Mouse (Mus musculus) neural tube, embryonic 13.5 days (tissue): ENCODE results near the gene 6430628N08Rik. TPM values are rescaled to one million over a fixed set of nuclear protein-coding genes. Genes with fewer than 3 reads are reported as not detected.

Experiments
- ATAC-seq: fragments of 200-750 bp; cut with Nextera tagmentation; 2 replicates; pipeline ENCODE4 v1.8.0; 2017; ENCODE audit warnings: low read depth, mild to moderate bottlenecking, moderate TSS enrichment, moderate library complexity
- H3K27ac ChIP-seq: fragments of 300-500 bp; sonication (generic); replicated peaks from 2 replicates; pipeline ENCODE4 v1.5.1; 2015; ENCODE audit warnings: moderate library complexity, mild to moderate bottlenecking, inconsistent platforms
- H3K27me3 ChIP-seq: fragments of 300-500 bp; sonication (generic); 2 replicates; pipeline ENCODE4 v1.6.1; 2015; ENCODE audit warnings: mild to moderate bottlenecking, inconsistent platforms
- H3K36me3 ChIP-seq: fragments of 300-500 bp; sonication (generic); 2 replicates; pipeline ENCODE4 v1.6.1; 2015; ENCODE audit warnings: mild to moderate bottlenecking, inconsistent platforms
- H3K4me1 ChIP-seq: fragments of 300-500 bp; sonication (generic); replicated peaks from 2 replicates; pipeline ENCODE4 v1.6.1; 2015; ENCODE audit warnings: inconsistent platforms
- H3K4me2 ChIP-seq: fragments of 300-500 bp; sonication (generic); 2 replicates; pipeline ENCODE4 v1.6.1; 2015; ENCODE audit warnings: inconsistent platforms, mild to moderate bottlenecking, moderate library complexity
- H3K4me3 ChIP-seq: fragments of 300-500 bp; sonication (generic); 2 replicates; pipeline ENCODE4 v1.5.1; 2015; ENCODE audit warnings: mild to moderate bottlenecking, inconsistent platforms
- H3K9ac ChIP-seq: fragments of 300-500 bp; sonication (generic); 2 replicates; pipeline ENCODE4 v1.6.1; 2015; ENCODE audit warnings: moderate library complexity, mild to moderate bottlenecking, inconsistent platforms
- H3K9me3 ChIP-seq: fragments of 300-500 bp; sonication (generic); 2 replicates; pipeline ENCODE4 v1.6.1; 2016; ENCODE audit warnings: inconsistent platforms
- whole genome bisulfite sequencing: fragments of 180-500 bp; shearing (Covaris S2); methylation state at CpG from one replicate; pipeline ENCODE4 v1.1.7; 2015; 5-methylcytosine and 5-hydroxymethylcytosine counted together
- polyA plus RNA-seq: library from polyadenylated mRNA; unstranded; fragments of >200 nt; fragmentation: Nextera tagmentation; extraction: Ambion mirVana; gene quantifications from 2 replicates; pipeline ENCODE4 v1.2.1, GENCODE M21; 2015

The 6430628N08Rik gene
- polyA plus RNA-seq, 1 experiment from 2014 or later = 4.1 TPM

- no peaks in the 10 kb centered on the region for H3K9me3 ChIP-seq
- peaks cover 16% of the 10 kb centered on the region for H3K4me1 ChIP-seq
- H3K4me3 ChIP-seq = peak overlapping the region; percentile 33
- 5% methylated on average over 6 of the region's 6 CpGs for WGBS
- peak overlapping the region; percentile 55 for H3K4me2 ChIP-seq
- peaks cover 61% of the 10 kb centered on the region for H3K27me3 ChIP-seq
- no peaks in the 10 kb centered on the region for H3K36me3 ChIP-seq
- peak overlapping the region; percentile 59 for H3K9ac ChIP-seq
- no peak overlapping the region for H3K27ac ChIP-seq
- no peak for ATAC-seq
Observed at GRCm38 (mm10) chr4:115890066-115890465, 399 bp upstream of the 6430628N08Rik start.

GRCm38 (mm10) chr4:115894281-115894680 is 3.8 kb downstream of the 6430628N08Rik start:
- ATAC-seq = no peak
- H3K9me3 ChIP-seq = no peaks in the 10 kb centered on the region
- peaks cover 23% of the 10 kb centered on the region for H3K4me1 ChIP-seq
- H3K4me3 ChIP-seq = no peak overlapping the region
- peaks cover 87% of the 10 kb centered on the region for H3K27me3 ChIP-seq
- H3K4me2 ChIP-seq = no peak overlapping the region
- 19% methylated on average over 3 of the region's 3 CpGs for WGBS
- no peaks in the 10 kb centered on the region for H3K36me3 ChIP-seq
- no peak overlapping the region for H3K9ac ChIP-seq
- no peak overlapping the region for H3K27ac ChIP-seq

- H3K9ac ChIP-seq = peak overlapping the region; percentile 69
- peaks cover 88% of the 10 kb centered on the region for H3K27me3 ChIP-seq
- WGBS = under 1% methylated on average over 56 of the region's 56 CpGs
- peak; percentile 54 for ATAC-seq
- peak overlapping the region; percentile 42 for H3K4me3 ChIP-seq
- peaks cover 13% of the 10 kb centered on the region for H3K4me1 ChIP-seq
- no peaks in the 10 kb centered on the region for H3K9me3 ChIP-seq
- no peak overlapping the region for H3K27ac ChIP-seq
- H3K4me2 ChIP-seq = peak overlapping the region; percentile 82
- no peaks in the 10 kb centered on the region for H3K36me3 ChIP-seq
Observed at GRCm38 (mm10) chr4:115897901-115898631, 7.6 kb downstream of the 6430628N08Rik start.

GRCm38 (mm10) chr4:115902816-115903215 is 12.4 kb downstream of the 6430628N08Rik start:
- H3K27me3 ChIP-seq = peaks cover 99% of the 10 kb centered on the region
- H3K4me1 ChIP-seq = peaks cover 36% of the 10 kb centered on the region
- no peaks in the 10 kb centered on the region for H3K36me3 ChIP-seq
- no peak for ATAC-seq
- no peaks in the 10 kb centered on the region for H3K9me3 ChIP-seq
- WGBS = 16% methylated on average over 5 of the region's 5 CpGs
- H3K27ac ChIP-seq = no peak overlapping the region
- no peak overlapping the region for H3K4me2 ChIP-seq
- H3K4me3 ChIP-seq = no peak overlapping the region
- no peak overlapping the region for H3K9ac ChIP-seq

GRCm38 (mm10) chr4:115904375-115904774 is 13.9 kb downstream of the 6430628N08Rik start:
- H3K27me3 ChIP-seq = peaks cover 99% of the 10 kb centered on the region
- 2% methylated on average over 12 of the region's 12 CpGs for WGBS
- H3K4me3 ChIP-seq = no peak overlapping the region
- H3K4me2 ChIP-seq = no peak overlapping the region
- peaks cover 27% of the 10 kb centered on the region for H3K4me1 ChIP-seq
- H3K9ac ChIP-seq = no peak overlapping the region
- no peak overlapping the region for H3K27ac ChIP-seq
- ATAC-seq = peak; percentile 91
- no peaks in the 10 kb centered on the region for H3K36me3 ChIP-seq
- no peaks in the 10 kb centered on the region for H3K9me3 ChIP-seq

- no peaks in the 10 kb centered on the region for H3K9me3 ChIP-seq
- peak; percentile 38; the same call in 1 of the 2 replicates for ATAC-seq
- no peak overlapping the region for H3K4me2 ChIP-seq
- no peak overlapping the region for H3K9ac ChIP-seq
- no peak overlapping the region for H3K27ac ChIP-seq
- H3K27me3 ChIP-seq = peaks cover 99% of the 10 kb centered on the region
- H3K4me1 ChIP-seq = peaks cover 27% of the 10 kb centered on the region
- WGBS = 2% methylated on average over 7 of the region's 7 CpGs
- no peak overlapping the region for H3K4me3 ChIP-seq
- no peaks in the 10 kb centered on the region for H3K36me3 ChIP-seq
Observed at GRCm38 (mm10) chr4:115905701-115906100, 15.2 kb downstream of the 6430628N08Rik start.

- Histone ChIP-seq H3K36me3 (no peaks in the 10 kb centered on the region), H3K4me1 (peaks cover 27% of the 10 kb centered on the region), H3K9ac (no peak overlapping the region), H3K27ac (no peak overlapping the region), H3K9me3 (no peaks in the 10 kb centered on the region), H3K4me2 (no peak overlapping the region), H3K4me3 (no peak overlapping the region), H3K27me3 (peaks cover 99% of the 10 kb centered on the region)
- ATAC-seq = no peak
- 91% methylated on average over 3 of the region's 3 CpGs for WGBS
Observed at GRCm38 (mm10) chr4:115906791-115907190, 16.3 kb downstream of the 6430628N08Rik start.

GRCm38 (mm10) chr4:115907994-115908393 is 17.5 kb downstream of the 6430628N08Rik start:
- H3K4me3 ChIP-seq = no peak overlapping the region
- H3K4me1 ChIP-seq = peaks cover 27% of the 10 kb centered on the region
- 87% methylated on average over 1 of the region's 1 CpGs for WGBS
- no peaks in the 10 kb centered on the region for H3K9me3 ChIP-seq
- no peak overlapping the region for H3K9ac ChIP-seq
- H3K27ac ChIP-seq = no peak overlapping the region
- no peaks in the 10 kb centered on the region for H3K36me3 ChIP-seq
- no peak overlapping the region for H3K4me2 ChIP-seq
- peaks cover 100% of the 10 kb centered on the region for H3K27me3 ChIP-seq
- ATAC-seq = no peak

- no peak for ATAC-seq
- WGBS = 18% methylated on average over 7 of the region's 7 CpGs
- Histone ChIP-seq H3K4me2 (no peak overlapping the region), H3K4me3 (no peak overlapping the region), H3K9ac (no peak overlapping the region), H3K36me3 (no peaks in the 10 kb centered on the region), H3K27ac (no peak overlapping the region), H3K27me3 (peaks cover 100% of the 10 kb centered on the region), H3K9me3 (no peaks in the 10 kb centered on the region), H3K4me1 (peaks cover 27% of the 10 kb centered on the region)
Observed at GRCm38 (mm10) chr4:115908641-115909040, 18.2 kb downstream of the 6430628N08Rik start.

- no peak overlapping the region for H3K4me2 ChIP-seq
- H3K36me3 ChIP-seq = no peaks in the 10 kb centered on the region
- no peak overlapping the region for H3K9ac ChIP-seq
- 8% methylated on average over 4 of the region's 4 CpGs for WGBS
- no peak overlapping the region for H3K27ac ChIP-seq
- no peaks in the 10 kb centered on the region for H3K9me3 ChIP-seq
- H3K27me3 ChIP-seq = peaks cover 95% of the 10 kb centered on the region
- H3K4me3 ChIP-seq = no peak overlapping the region
- H3K4me1 ChIP-seq = no peaks in the 10 kb centered on the region
- no peak for ATAC-seq
Observed at GRCm38 (mm10) chr4:115911586-115911985, 21.1 kb downstream of the 6430628N08Rik start.

GRCm38 (mm10) chr4:115919911-115920310 is 29.4 kb downstream of the 6430628N08Rik start:
- peaks cover 99% of the 10 kb centered on the region for H3K27me3 ChIP-seq

GRCm38 (mm10) chr4:115922688-115923087 is 32.2 kb downstream of the 6430628N08Rik start:
- Histone ChIP-seq H3K27ac (no peak overlapping the region), H3K4me2 (no peak overlapping the region), H3K36me3 (no peaks in the 10 kb centered on the region), H3K4me3 (no peak overlapping the region), H3K27me3 (peaks cover 97% of the 10 kb centered on the region), H3K9ac (no peak overlapping the region), H3K4me1 (no peaks in the 10 kb centered on the region; the same call in 1 of the 2 replicates), H3K9me3 (no peaks in the 10 kb centered on the region)
- ATAC-seq = no peak
- WGBS = 90% methylated on average over 5 of the region's 5 CpGs

More at GRCm38 (mm10) chr4:115919911-115920310, 29.4 kb downstream of the 6430628N08Rik start:
- WGBS = 81% methylated on average over 16 of the region's 16 CpGs
- no peak overlapping the region for H3K27ac ChIP-seq
- H3K4me3 ChIP-seq = no peak overlapping the region
- no peak overlapping the region for H3K4me2 ChIP-seq
- H3K4me1 ChIP-seq = no peaks in the 10 kb centered on the region; the same call in 1 of the 2 replicates
- no peak overlapping the region for H3K9ac ChIP-seq
- ATAC-seq = no peak
- H3K36me3 ChIP-seq = no peaks in the 10 kb centered on the region
- no peaks in the 10 kb centered on the region for H3K9me3 ChIP-seq
